Mouse (Mus musculus) neutrophil, adult 5-6 weeks (primary cell): ENCODE results near the gene Prkch. TPM values are rescaled to one million over a fixed set of nuclear protein-coding genes. Genes with fewer than 3 reads are reported as not detected.

ENCODE experiments used
- ATAC-seq: fragments of 151-379, 151-347 bp; 2 replicates; pipeline ENCODE4 v1.8.0; 2017; ENCODE audit warnings: mild to moderate bottlenecking, moderate TSS enrichment; ENCODE audit not compliant: insufficient number of reproducible peaks, poor library complexity, low FRiP score, severe bottlenecking; ENCODE audit errors: extremely low read depth
- total RNA-seq: library from RNA; stranded (forward); fragments of 200-1000 nt; gene quantifications from 2 replicates; pipeline ENCODE4 v1.2.3, GENCODE M21; 2017

Gene Prkch
- total RNA-seq, 1 experiment from 2014 or later, result 24.1 TPM

- ATAC-seq, result no peak
Observed at GRCm38 (mm10) chr12:73574632-73575031, 10.0 kb upstream of the Prkch start.

GRCm38 (mm10) chr12:73578141-73578540 is 6.5 kb upstream of the Prkch start:
- ATAC-seq, result no peak

GRCm38 (mm10) chr12:73580811-73581210 is 3.8 kb upstream of the Prkch start:
- ATAC-seq, result no peak

GRCm38 (mm10) chr12:73583318-73583717 is 1.3 kb upstream of the Prkch start:
- no peak for ATAC-seq

DNA sequence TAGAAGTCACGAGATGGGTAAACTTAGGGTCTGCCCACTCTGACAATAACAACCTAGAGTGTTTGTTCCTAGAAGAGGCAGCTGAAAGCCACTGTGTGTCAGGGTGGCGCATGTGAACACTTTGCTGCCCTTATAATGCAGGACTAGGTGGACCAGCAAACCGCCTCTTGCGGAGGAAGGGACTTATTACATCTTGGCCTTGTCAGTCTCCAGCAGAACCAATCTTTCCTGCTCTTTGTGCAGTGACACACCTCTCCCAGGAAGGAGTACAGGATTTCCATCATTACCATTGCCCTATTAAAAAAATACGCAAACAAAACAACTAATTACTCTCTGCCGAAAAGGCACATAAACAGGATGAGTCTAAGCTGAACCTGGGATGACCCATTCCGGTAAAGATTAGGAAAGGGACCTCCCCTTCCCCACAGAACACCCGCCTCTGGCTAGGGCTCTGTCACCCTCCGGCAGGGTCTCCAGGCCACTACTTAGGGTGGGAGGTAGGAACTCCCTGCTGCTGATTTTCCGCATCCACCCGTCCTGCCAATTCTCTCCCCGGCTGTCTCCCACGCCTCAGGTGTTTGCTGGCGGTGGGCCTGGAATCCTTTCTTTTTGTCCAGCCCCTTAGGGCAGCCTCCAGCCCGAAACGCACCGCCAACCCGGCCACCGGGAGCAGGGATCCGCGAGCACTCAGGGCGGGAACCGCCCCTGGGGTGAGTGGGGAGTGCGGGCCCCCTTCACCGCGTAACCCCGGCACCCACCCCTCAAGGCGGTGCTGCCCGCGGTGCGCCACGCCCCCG is 585 bp upstream of the Prkch start:
- no peak for ATAC-seq

DNA sequence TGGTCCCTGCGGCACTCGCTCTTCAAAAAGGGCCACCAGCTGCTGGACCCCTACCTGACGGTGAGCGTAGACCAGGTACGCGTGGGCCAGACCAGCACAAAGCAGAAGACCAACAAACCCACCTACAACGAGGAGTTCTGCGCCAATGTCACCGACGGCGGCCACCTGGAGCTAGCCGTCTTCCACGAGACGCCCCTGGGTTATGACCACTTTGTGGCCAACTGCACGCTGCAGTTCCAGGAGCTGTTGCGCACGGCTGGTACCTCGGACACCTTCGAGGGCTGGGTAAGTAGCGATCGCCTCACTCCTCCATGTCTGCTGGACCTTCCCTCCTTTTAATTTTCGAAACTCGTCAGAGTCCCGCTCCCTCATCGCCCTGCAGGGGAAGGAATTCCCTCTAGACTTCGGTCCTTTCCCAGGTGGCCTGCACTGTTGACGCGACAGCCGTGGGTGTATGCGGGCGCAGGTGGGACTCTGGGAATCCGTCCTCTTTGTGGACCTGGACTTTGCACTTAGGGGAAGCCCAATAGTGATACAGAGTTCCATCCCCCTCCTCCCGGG is 725 bp downstream of the Prkch start:
- no peak for ATAC-seq

GRCm38 (mm10) chr12:73585850-73586249 is 1.3 kb downstream of the Prkch start:
- no peak for ATAC-seq

GRCm38 (mm10) chr12:73587262-73587661 is 2.7 kb downstream of the Prkch start:
- ATAC-seq, result no peak

- no peak for ATAC-seq
Observed at GRCm38 (mm10) chr12:73590627-73591276, 6.2 kb downstream of the Prkch start.

DNA sequence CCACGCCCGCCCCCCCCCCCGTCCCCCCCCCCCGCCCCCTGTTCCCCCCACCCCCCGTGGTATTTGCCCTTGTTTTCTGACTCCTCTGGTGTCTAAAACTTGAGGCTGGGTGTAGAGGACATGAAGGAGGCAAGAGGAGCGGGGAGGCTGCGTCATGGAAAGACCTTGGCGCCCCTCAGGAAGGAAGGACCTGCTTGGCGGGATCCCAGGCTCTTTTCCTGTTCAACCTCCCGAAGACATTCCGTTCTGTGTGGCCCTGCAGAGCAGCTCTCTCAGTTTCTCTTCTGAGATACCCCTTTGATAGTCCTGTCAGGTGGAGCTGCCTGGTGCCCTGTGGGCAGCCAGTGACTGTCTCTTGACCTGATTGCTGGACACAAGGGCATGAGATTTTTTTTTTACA is 7.0 kb downstream of the Prkch start:
- no peak for ATAC-seq

- peak; percentile 35 for ATAC-seq
Observed at GRCm38 (mm10) chr12:73593021-73593798, 8.6 kb downstream of the Prkch start.

- ATAC-seq, result no peak
Observed at GRCm38 (mm10) chr12:73594177-73594745, 9.7 kb downstream of the Prkch start.

DNA sequence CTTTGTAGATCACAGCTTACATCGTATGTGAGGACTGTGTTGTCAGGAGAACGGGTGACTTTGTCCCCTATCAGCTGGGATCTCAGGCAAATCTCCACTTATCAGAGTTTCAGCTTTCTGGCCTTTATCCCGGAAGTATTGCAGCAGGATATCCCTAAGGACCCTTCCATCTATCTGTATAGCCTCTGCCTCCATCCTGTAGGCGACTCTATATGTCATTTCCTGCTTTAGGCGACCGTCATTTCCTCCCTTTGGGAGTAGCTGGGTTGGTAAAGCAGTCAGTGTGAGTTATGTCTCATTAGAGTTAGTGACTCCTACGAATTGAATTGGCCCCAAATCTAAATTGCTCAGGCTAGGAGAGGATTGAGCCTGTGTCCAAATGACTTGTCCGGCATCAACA is 10.6 kb downstream of the Prkch start:
- no peak for ATAC-seq

- peak; percentile 76 for ATAC-seq
Observed at GRCm38 (mm10) chr12:73598241-73598640, 13.6 kb downstream of the Prkch start.

- ATAC-seq, result no peak
Observed at GRCm38 (mm10) chr12:73600457-73600856, 15.9 kb downstream of the Prkch start.

GRCm38 (mm10) chr12:73602974-73603373 is 18.4 kb downstream of the Prkch start:
- ATAC-seq, result no peak

DNA sequence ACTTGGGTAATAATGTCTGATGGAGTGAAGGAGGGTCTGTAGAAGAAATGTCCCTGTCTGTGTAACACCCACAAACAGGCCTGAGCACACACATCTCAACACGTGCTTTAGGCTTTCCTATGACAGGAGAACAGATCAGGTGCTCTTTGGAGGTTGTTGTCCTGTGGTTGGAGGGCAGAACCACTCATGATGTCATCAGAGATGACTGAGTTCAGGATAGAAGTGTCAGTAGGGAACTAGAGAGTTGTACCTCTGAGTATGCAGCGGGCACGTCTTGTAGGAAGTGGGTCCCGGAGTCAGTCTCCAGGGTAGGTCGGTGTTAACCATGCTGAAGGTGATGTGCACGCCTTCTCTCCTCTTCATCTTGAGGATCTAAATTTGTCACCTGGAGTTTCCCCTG is 19.1 kb downstream of the Prkch start:
- peak; percentile 48; the same call in 1 of the 2 replicates for ATAC-seq

DNA sequence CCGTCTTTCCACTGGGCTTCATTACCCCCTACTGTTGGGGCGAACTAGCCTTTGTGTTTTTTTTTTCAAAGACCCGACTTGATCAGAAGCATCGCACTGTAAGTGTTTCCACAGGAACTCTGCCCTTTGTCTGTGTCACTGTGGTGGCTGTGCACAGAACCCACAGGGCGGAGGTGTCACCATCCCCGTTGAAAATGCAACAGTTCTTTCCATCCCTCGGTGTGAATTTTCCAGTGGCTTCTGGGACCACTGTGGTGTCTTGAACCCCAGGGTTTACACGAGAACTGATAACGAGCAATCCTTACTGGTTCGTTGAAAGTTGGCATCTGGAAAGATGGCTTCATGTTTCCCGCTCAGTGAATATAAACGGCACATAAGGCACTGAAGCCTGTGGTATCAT is 20.2 kb downstream of the Prkch start:
- no peak for ATAC-seq

GRCm38 (mm10) chr12:73605174-73605573 is 20.6 kb downstream of the Prkch start:
- ATAC-seq, result no peak
